Mouse (Mus musculus) hindbrain, embryonic 15.5 days (tissue): ENCODE data around the gene Nedd8. TPM values are rescaled to one million over a fixed set of nuclear protein-coding genes. Genes with fewer than 3 reads are reported as not detected.
A peak's percentile ranks its signal among the peaks of the same experiment; 100 is the strongest.

ENCODE experiments used
- ATAC-seq: fragments of 200-750 bp; cut with Nextera tagmentation; 2 replicates; pipeline ENCODE4 v1.8.0; 2017; ENCODE audit warnings: low read depth, moderate number of reproducible peaks, moderate TSS enrichment; ENCODE audit not compliant: low FRiP score
- H3K27ac ChIP-seq: fragments of 300-500 bp; sonication (generic); replicated peaks from 2 replicates; pipeline ENCODE4 v1.5.1; 2015; ENCODE audit warnings: mild to moderate bottlenecking, inconsistent platforms
- H3K27me3 ChIP-seq: fragments of 300-500 bp; sonication (generic); 2 replicates; pipeline ENCODE4 v1.6.1; 2015; ENCODE audit warnings: control low read depth, inconsistent platforms
- H3K36me3 ChIP-seq: fragments of 300-500 bp; sonication (generic); 2 replicates; pipeline ENCODE4 v1.6.1; 2015; ENCODE audit warnings: control low read depth, inconsistent platforms
- H3K4me1 ChIP-seq: fragments of 300-500 bp; sonication (generic); replicated peaks from 2 replicates; pipeline ENCODE4 v1.6.1; 2015; ENCODE audit warnings: control low read depth, inconsistent platforms
- H3K4me2 ChIP-seq: fragments of 300-500 bp; sonication (generic); 2 replicates; pipeline ENCODE4 v1.6.1; 2015; ENCODE audit warnings: moderate library complexity, mild to moderate bottlenecking, inconsistent platforms
- H3K4me3 ChIP-seq: fragments of 300-500 bp; sonication (generic); 2 replicates; pipeline ENCODE4 v1.5.1; 2015; ENCODE audit warnings: mild to moderate bottlenecking, inconsistent platforms
- H3K9ac ChIP-seq: fragments of 300-500 bp; sonication (generic); 2 replicates; pipeline ENCODE4 v1.6.1; 2015; ENCODE audit warnings: inconsistent platforms
- H3K9me3 ChIP-seq: fragments of 300-500 bp; sonication (generic); 2 replicates; pipeline ENCODE4 v1.6.1; 2016; ENCODE audit warnings: control low read depth, inconsistent platforms
- WGBS: fragments of 180-500 bp; shearing (Covaris S2); methylation state at CpG from one replicate; pipeline ENCODE4 v1.1.7; 2015; 5-methylcytosine and 5-hydroxymethylcytosine counted together
- polyA plus RNA-seq: library from polyadenylated mRNA; unstranded; fragments of >200 nt; fragmentation: Nextera tagmentation; extraction: Ambion mirVana; gene quantifications from 2 replicates; pipeline ENCODE4 v1.2.1, GENCODE M21; 2015

Gene Nedd8
- polyA plus RNA-seq, 1 experiment from 2014 or later: 554 TPM

- H3K4me2 ChIP-seq: peak overlapping the region; percentile 95
- H3K36me3 ChIP-seq: peaks cover 69% of the 10 kb centered on the region
- ATAC-seq: peak; percentile 78
- H3K4me1 ChIP-seq: peaks cover 25% of the 10 kb centered on the region
- WGBS: 5% methylated on average over 23 of the region's 23 CpGs
- peak overlapping the region; percentile 84 for H3K27ac ChIP-seq
- H3K9ac ChIP-seq: peak overlapping the region; percentile 90
- no peaks in the 10 kb centered on the region for H3K9me3 ChIP-seq
- H3K27me3 ChIP-seq: no peaks in the 10 kb centered on the region
- H3K4me3 ChIP-seq: peak overlapping the region; percentile 85
Observed at GRCm38 (mm10) chr14:55634874-55635522, 36.9 kb downstream of the Nedd8 start.

- no peaks in the 10 kb centered on the region for H3K27me3 ChIP-seq
- no peak overlapping the region for H3K9ac ChIP-seq
- no peak overlapping the region for H3K27ac ChIP-seq
- no peak overlapping the region for H3K4me2 ChIP-seq
- peaks cover 90% of the 10 kb centered on the region for H3K36me3 ChIP-seq
- H3K9me3 ChIP-seq: no peaks in the 10 kb centered on the region
- 48% methylated on average over 5 of the region's 5 CpGs for WGBS
- no peak overlapping the region for H3K4me3 ChIP-seq
- peaks cover 5% of the 10 kb centered on the region for H3K4me1 ChIP-seq
- no peak for ATAC-seq
Observed at GRCm38 (mm10) chr14:55629312-55629711, 42.6 kb downstream of the Nedd8 start.

GRCm38 (mm10) chr14:55628077-55628827 is 43.7 kb downstream of the Nedd8 start:
- WGBS: 91% methylated on average over 27 of the region's 27 CpGs
- no peak overlapping the region for H3K27ac ChIP-seq
- no peak overlapping the region for H3K4me2 ChIP-seq
- no peak overlapping the region for H3K4me3 ChIP-seq
- peaks cover 82% of the 10 kb centered on the region for H3K36me3 ChIP-seq
- H3K9ac ChIP-seq: no peak overlapping the region
- H3K4me1 ChIP-seq: no peaks in the 10 kb centered on the region
- no peaks in the 10 kb centered on the region for H3K9me3 ChIP-seq
- ATAC-seq: no peak
- no peaks in the 10 kb centered on the region for H3K27me3 ChIP-seq

- H3K27me3 ChIP-seq: no peaks in the 10 kb centered on the region
- H3K9me3 ChIP-seq: no peaks in the 10 kb centered on the region
- H3K36me3 ChIP-seq: no peaks in the 10 kb centered on the region
- H3K4me3 ChIP-seq: peak overlapping the region; percentile 30
- ATAC-seq: peak; percentile 29; the same call in 1 of the 2 replicates
- H3K4me1 ChIP-seq: no peaks in the 10 kb centered on the region
- peak overlapping the region; percentile 20; the same call in 1 of the 2 replicates for H3K9ac ChIP-seq
- WGBS: 53% methylated on average over 22 of the region's 22 CpGs
- peak overlapping the region; percentile 42 for H3K4me2 ChIP-seq
- peak overlapping the region; percentile 39; the same call in 1 of the 2 replicates for H3K27ac ChIP-seq
Observed at GRCm38 (mm10) chr14:55618486-55619195, 53.3 kb downstream of the Nedd8 start.

GRCm38 (mm10) chr14:55617822-55618221 is 54.1 kb downstream of the Nedd8 start, which contains the start of gene Rec8:
TSS of gene Rec8 (plus strand) at chr14:55618037.
- H3K4me2 ChIP-seq: peak within 1 kb of the TSS; percentile 42
- H3K27me3 ChIP-seq: no peaks in the 10 kb centered on the region
- H3K36me3 ChIP-seq: no peaks in the 10 kb centered on the region
- H3K9me3 ChIP-seq: no peaks in the 10 kb centered on the region
- H3K27ac ChIP-seq: peak within 1 kb of the TSS; percentile 39
- peak; percentile 88 for ATAC-seq
- 22% methylated on average over 21 of the region's 21 CpGs for whole genome bisulfite sequencing
- H3K9ac ChIP-seq: peak within 1 kb of the TSS; percentile 20; the same call in 1 of the 2 replicates
- H3K4me1 ChIP-seq: no peaks in the 10 kb centered on the region
- H3K4me3 ChIP-seq: peak within 1 kb of the TSS; percentile 30

GRCm38 (mm10) chr14:55616844-55617243 is 55.1 kb downstream of the Nedd8 start:
- Histone ChIP-seq H3K4me1 (no peaks in the 10 kb centered on the region), H3K4me2 (no peak overlapping the region), H3K4me3 (no peak overlapping the region), H3K27me3 (no peaks in the 10 kb centered on the region), H3K36me3 (no peaks in the 10 kb centered on the region), H3K27ac (no peak overlapping the region), H3K9ac (no peak overlapping the region), H3K9me3 (no peaks in the 10 kb centered on the region)
- 78% methylated on average over 2 of the region's 2 CpGs for WGBS
- ATAC-seq: no peak

GRCm38 (mm10) chr14:55615876-55616275 is 56.0 kb downstream of the Nedd8 start:
- Histone ChIP-seq H3K4me3 (no peak overlapping the region), H3K27me3 (no peaks in the 10 kb centered on the region), H3K9me3 (no peaks in the 10 kb centered on the region), H3K4me2 (no peak overlapping the region), H3K4me1 (no peaks in the 10 kb centered on the region), H3K36me3 (no peaks in the 10 kb centered on the region), H3K9ac (no peak overlapping the region), H3K27ac (no peak overlapping the region)
- WGBS: 43% methylated on average over 2 of the region's 2 CpGs
- ATAC-seq: no peak

- Histone ChIP-seq H3K36me3 (peaks cover 3% of the 10 kb centered on the region), H3K4me2 (no peak overlapping the region), H3K9me3 (no peaks in the 10 kb centered on the region), H3K4me3 (no peak overlapping the region), H3K27ac (no peak overlapping the region), H3K27me3 (no peaks in the 10 kb centered on the region), H3K4me1 (no peaks in the 10 kb centered on the region), H3K9ac (no peak overlapping the region)
- WGBS: 82% methylated on average over 7 of the region's 7 CpGs
- ATAC-seq: no peak
Observed at GRCm38 (mm10) chr14:55614565-55615178, 57.3 kb downstream of the Nedd8 start.

GRCm38 (mm10) chr14:55613346-55613745 is 58.6 kb downstream of the Nedd8 start:
- Histone ChIP-seq H3K9ac (no peak overlapping the region), H3K4me1 (no peaks in the 10 kb centered on the region), H3K27me3 (no peaks in the 10 kb centered on the region), H3K4me3 (no peak overlapping the region), H3K9me3 (no peaks in the 10 kb centered on the region), H3K4me2 (no peak overlapping the region), H3K27ac (no peak overlapping the region), H3K36me3 (peaks cover 14% of the 10 kb centered on the region)
- WGBS: 70% methylated on average over 6 of the region's 6 CpGs
- no peak for ATAC-seq
